Mouse (Mus musculus): ENCODE measurements around the gene Nudt1. TPM values are rescaled to one million over a fixed set of nuclear protein-coding genes. Genes with fewer than 3 reads are reported as not detected.

Gene Nudt1
- polyA plus RNA-seq, 1 experiment from 2014 or later, result 39.6 TPM

GRCm38 (mm10) chr5:140346050-140346449 is 24.6 kb downstream of the Nudt1 start:
- Histone ChIP-seq H3K36me3 (ENCODE audit: control insufficient read depth, insufficient read depth, low read length) (peaks cover 7% of the 10 kb centered on the region), H3K4me1 (ENCODE audit: control insufficient read depth, insufficient read depth, low read length) (no peaks in the 10 kb centered on the region), H3K9me3 (ENCODE audit: control insufficient read depth, low read depth, low read length) (no peaks in the 10 kb centered on the region), H3K27ac (ENCODE audit: low read length) (no peak overlapping the region), H3K27me3 (ENCODE audit: control insufficient read depth, insufficient read depth, low read length) (no peaks in the 10 kb centered on the region), H3K4me3 (ENCODE audit: low read depth, low read length) (no peak overlapping the region), H3K4me2 (replicated peaks; ENCODE audit: low read depth, low read length) (no peak overlapping the region), H3K9ac (replicated peaks; ENCODE audit: low read depth, low read length) (no peak overlapping the region)
- 88% methylated on average over 1 of the region's 1 CpGs for WGBS
- no peak for ATAC-seq (ENCODE audit: insufficient number of reproducible peaks, insufficient read depth, low FRiP score, low read depth)

DNA sequence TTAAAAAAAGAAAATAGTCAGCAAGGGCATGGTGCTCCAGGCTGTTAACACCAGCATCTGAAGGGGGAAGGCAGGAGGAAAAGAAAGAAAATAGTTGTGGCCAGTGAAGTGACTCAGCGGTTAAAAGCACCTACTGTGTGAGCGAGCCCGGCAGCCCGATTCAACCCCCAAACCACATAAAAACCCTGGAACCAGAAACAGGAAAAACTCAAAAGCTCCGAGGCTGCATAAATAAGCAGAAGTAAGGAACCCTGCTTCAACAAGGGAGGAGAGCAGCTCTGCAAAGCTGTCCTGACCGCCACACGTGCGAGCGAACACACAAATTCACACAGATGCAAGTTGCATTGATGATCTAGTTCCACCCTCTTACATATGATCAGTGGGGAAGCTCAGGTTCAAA is 28.4 kb downstream of the Nudt1 start:
- no peak overlapping the region for H3K4me3 ChIP-seq (ENCODE audit: low read depth, low read length)
- peaks cover 24% of the 10 kb centered on the region for H3K36me3 ChIP-seq (ENCODE audit: control insufficient read depth, insufficient read depth, low read length)
- no peak overlapping the region for H3K4me2 ChIP-seq (replicated peaks; ENCODE audit: low read depth, low read length)
- no peak for ATAC-seq (ENCODE audit: insufficient number of reproducible peaks, insufficient read depth, low FRiP score, low read depth)
- H3K4me1 ChIP-seq (ENCODE audit: control insufficient read depth, insufficient read depth, low read length), result no peaks in the 10 kb centered on the region
- H3K27me3 ChIP-seq (ENCODE audit: control insufficient read depth, insufficient read depth, low read length), result no peaks in the 10 kb centered on the region
- 95% methylated on average over 9 of the region's 9 CpGs for WGBS
- no peak overlapping the region for H3K9ac ChIP-seq (replicated peaks; ENCODE audit: low read depth, low read length)
- no peak overlapping the region for H3K27ac ChIP-seq (ENCODE audit: low read length)
- H3K9me3 ChIP-seq (ENCODE audit: control insufficient read depth, low read depth, low read length), result no peaks in the 10 kb centered on the region

DNA sequence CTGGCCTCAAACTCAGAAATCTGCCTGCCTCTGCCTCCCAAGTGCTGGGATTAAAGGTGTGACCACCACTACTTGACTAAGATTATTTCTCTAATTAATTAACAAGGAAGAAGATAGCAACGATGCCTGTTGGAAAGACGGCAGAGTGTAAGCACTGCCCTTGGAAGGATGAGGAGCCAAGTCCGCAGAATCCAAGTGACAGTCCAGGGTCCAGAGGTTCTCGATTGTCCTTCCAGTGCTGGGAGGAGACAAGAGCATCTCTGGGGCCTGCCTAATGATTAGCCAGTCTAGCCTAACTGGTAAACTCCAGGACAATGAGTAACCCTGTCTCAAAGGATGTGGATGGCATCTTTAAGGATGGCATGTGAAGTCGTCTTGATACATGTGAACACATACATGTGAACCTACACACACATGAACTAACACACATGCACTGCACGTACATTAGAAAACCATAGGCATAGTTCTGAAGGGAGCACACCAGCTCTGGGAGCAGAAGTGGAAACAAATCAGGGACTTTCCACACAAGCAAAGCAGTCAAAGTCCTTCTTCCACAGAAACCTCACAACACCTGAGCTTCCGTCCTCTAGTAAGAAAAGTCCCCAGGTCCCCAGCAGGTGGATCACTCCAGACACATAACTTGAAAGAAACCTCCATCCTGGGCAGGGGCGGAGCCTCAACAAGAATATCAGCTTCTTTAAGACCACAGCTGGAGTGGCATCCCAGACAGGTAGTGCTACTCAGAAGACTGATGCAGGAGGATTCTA is 29.5 kb downstream of the Nudt1 start:
- H3K4me1 ChIP-seq (ENCODE audit: control insufficient read depth, insufficient read depth, low read length), result no peaks in the 10 kb centered on the region
- no peak overlapping the region for H3K27ac ChIP-seq (ENCODE audit: low read length)
- H3K36me3 ChIP-seq (ENCODE audit: control insufficient read depth, insufficient read depth, low read length), result peaks cover 19% of the 10 kb centered on the region
- no peak overlapping the region for H3K4me3 ChIP-seq (ENCODE audit: low read depth, low read length)
- no peaks in the 10 kb centered on the region for H3K27me3 ChIP-seq (ENCODE audit: control insufficient read depth, insufficient read depth, low read length)
- 92% methylated on average over 8 of the region's 8 CpGs for WGBS
- H3K4me2 ChIP-seq (replicated peaks; ENCODE audit: low read depth, low read length), result no peak overlapping the region
- no peaks in the 10 kb centered on the region for H3K9me3 ChIP-seq (ENCODE audit: control insufficient read depth, low read depth, low read length)
- no peak overlapping the region for H3K9ac ChIP-seq (replicated peaks; ENCODE audit: low read depth, low read length)
- ATAC-seq (ENCODE audit: insufficient number of reproducible peaks, insufficient read depth, low FRiP score, low read depth), result no peak

DNA sequence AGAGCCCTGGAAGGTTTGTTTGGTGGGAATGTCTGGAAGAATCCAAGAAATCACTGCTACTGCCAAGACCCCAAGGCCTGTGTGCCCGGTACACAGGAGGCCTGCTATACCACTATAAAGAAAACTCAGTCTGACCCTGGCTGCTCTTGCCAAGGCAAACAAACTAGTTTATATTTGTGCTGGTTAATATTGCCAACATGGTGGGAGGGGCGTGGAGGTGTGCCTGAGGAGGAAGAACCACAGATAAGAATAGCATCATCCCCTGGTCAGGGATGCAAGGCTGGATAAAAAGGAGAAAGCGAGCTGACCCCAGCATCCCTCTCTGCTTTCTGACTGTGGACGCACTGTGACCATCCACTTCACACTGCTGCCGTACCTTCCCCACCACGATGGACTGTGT is 30.9 kb downstream of the Nudt1 start:
- Histone ChIP-seq H3K27me3 (ENCODE audit: control insufficient read depth, insufficient read depth, low read length) (no peaks in the 10 kb centered on the region), H3K4me1 (ENCODE audit: control insufficient read depth, insufficient read depth, low read length) (no peaks in the 10 kb centered on the region), H3K4me2 (replicated peaks; ENCODE audit: low read depth, low read length) (no peak overlapping the region), H3K36me3 (ENCODE audit: control insufficient read depth, insufficient read depth, low read length) (peaks cover 19% of the 10 kb centered on the region), H3K4me3 (ENCODE audit: low read depth, low read length) (no peak overlapping the region), H3K27ac (ENCODE audit: low read length) (no peak overlapping the region), H3K9ac (replicated peaks; ENCODE audit: low read depth, low read length) (no peak overlapping the region), H3K9me3 (ENCODE audit: control insufficient read depth, low read depth, low read length) (no peaks in the 10 kb centered on the region)
- no peak for ATAC-seq (ENCODE audit: insufficient number of reproducible peaks, insufficient read depth, low FRiP score, low read depth)
- 99% methylated on average over 6 of the region's 6 CpGs for WGBS

GRCm38 (mm10) chr5:140355934-140356333 is 34.5 kb downstream of the Nudt1 start:
- H3K4me3 ChIP-seq (ENCODE audit: low read depth, low read length), result no peak overlapping the region
- H3K27ac ChIP-seq (ENCODE audit: low read length), result no peak overlapping the region
- ATAC-seq (ENCODE audit: insufficient number of reproducible peaks, insufficient read depth, low FRiP score, low read depth), result no peak
- H3K9me3 ChIP-seq (ENCODE audit: control insufficient read depth, low read depth, low read length), result no peaks in the 10 kb centered on the region
- peaks cover 18% of the 10 kb centered on the region for H3K36me3 ChIP-seq (ENCODE audit: control insufficient read depth, insufficient read depth, low read length)
- no peak overlapping the region for H3K9ac ChIP-seq (replicated peaks; ENCODE audit: low read depth, low read length)
- WGBS, result 86% methylated on average over 11 of the region's 11 CpGs
- H3K4me2 ChIP-seq (replicated peaks; ENCODE audit: low read depth, low read length), result no peak overlapping the region
- H3K27me3 ChIP-seq (ENCODE audit: control insufficient read depth, insufficient read depth, low read length), result no peaks in the 10 kb centered on the region
- no peaks in the 10 kb centered on the region for H3K4me1 ChIP-seq (ENCODE audit: control insufficient read depth, insufficient read depth, low read length)

- no peak overlapping the region for H3K4me2 ChIP-seq (replicated peaks; ENCODE audit: low read depth, low read length)
- no peak for ATAC-seq (ENCODE audit: insufficient number of reproducible peaks, insufficient read depth, low FRiP score, low read depth)
- no peaks in the 10 kb centered on the region for H3K27me3 ChIP-seq (ENCODE audit: control insufficient read depth, insufficient read depth, low read length)
- WGBS, result 90% methylated on average over 3 of the region's 3 CpGs
- H3K27ac ChIP-seq (ENCODE audit: low read length), result no peak overlapping the region
- no peak overlapping the region for H3K4me3 ChIP-seq (ENCODE audit: low read depth, low read length)
- peaks cover 5% of the 10 kb centered on the region for H3K36me3 ChIP-seq (ENCODE audit: control insufficient read depth, insufficient read depth, low read length)
- H3K9ac ChIP-seq (replicated peaks; ENCODE audit: low read depth, low read length), result no peak overlapping the region
- no peaks in the 10 kb centered on the region for H3K4me1 ChIP-seq (ENCODE audit: control insufficient read depth, insufficient read depth, low read length)
- no peaks in the 10 kb centered on the region for H3K9me3 ChIP-seq (ENCODE audit: control insufficient read depth, low read depth, low read length)
Measured at GRCm38 (mm10) chr5:140357466-140357865, 36.0 kb downstream of the Nudt1 start.

DNA sequence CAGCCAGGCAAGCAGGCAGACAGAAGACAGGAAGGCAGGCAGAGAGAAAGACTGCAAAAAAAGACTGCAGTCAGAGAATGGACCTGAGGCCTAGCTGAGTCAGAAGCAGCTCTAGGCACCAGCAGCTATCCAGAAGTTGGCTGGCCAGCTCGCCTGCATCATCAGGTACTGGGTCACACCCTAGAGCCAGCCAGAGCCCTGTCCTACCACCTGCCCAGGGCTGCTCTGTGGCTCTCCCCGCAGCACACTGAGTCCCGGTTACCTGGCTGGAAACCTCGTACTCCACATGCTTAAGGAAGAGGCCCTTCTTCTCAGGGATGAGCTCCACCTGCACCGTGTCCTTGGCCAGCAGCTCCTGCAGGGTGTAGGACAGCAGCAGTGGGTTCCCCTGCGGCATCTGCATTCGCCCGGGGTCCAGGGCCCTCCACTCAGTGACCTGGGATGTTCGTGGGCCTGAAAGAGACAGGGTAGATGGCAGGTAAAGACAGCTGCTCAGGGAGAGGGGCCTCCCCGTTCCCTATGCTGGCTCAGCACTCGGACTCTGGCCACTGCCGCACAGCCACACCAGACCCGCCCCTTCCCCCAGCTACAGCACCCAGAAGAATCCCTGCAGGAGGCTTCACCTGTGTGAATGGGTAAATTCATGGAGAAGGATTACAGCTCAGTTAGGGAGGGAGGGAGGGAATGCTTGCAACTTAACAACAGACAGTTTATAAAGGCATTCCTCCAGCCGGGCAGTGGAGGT is 38.6 kb downstream of the Nudt1 start:
- Histone ChIP-seq H3K27ac (ENCODE audit: low read length) (no peak overlapping the region), H3K4me2 (replicated peaks; ENCODE audit: low read depth, low read length) (no peak overlapping the region), H3K9ac (replicated peaks; ENCODE audit: low read depth, low read length) (no peak overlapping the region), H3K9me3 (ENCODE audit: control insufficient read depth, low read depth, low read length) (no peaks in the 10 kb centered on the region), H3K27me3 (ENCODE audit: control insufficient read depth, insufficient read depth, low read length) (no peaks in the 10 kb centered on the region), H3K4me3 (ENCODE audit: low read depth, low read length) (no peak overlapping the region), H3K4me1 (ENCODE audit: control insufficient read depth, insufficient read depth, low read length) (no peaks in the 10 kb centered on the region), H3K36me3 (ENCODE audit: control insufficient read depth, insufficient read depth, low read length) (no peaks in the 10 kb centered on the region; the same call in 1 of the 2 replicates)
- ATAC-seq (ENCODE audit: insufficient number of reproducible peaks, insufficient read depth, low FRiP score, low read depth), result no peak
- WGBS, result 79% methylated on average over 14 of the region's 14 CpGs

GRCm38 (mm10) chr5:140364415-140364814 is 43.0 kb downstream of the Nudt1 start:
- no peak for ATAC-seq (ENCODE audit: insufficient number of reproducible peaks, insufficient read depth, low FRiP score, low read depth)
- Histone ChIP-seq H3K9ac (replicated peaks; ENCODE audit: low read depth, low read length) (no peak overlapping the region), H3K4me3 (ENCODE audit: low read depth, low read length) (no peak overlapping the region), H3K9me3 (ENCODE audit: control insufficient read depth, low read depth, low read length) (no peaks in the 10 kb centered on the region; the same call in 1 of the 2 replicates), H3K4me2 (replicated peaks; ENCODE audit: low read depth, low read length) (no peak overlapping the region), H3K27me3 (ENCODE audit: control insufficient read depth, insufficient read depth, low read length) (no peaks in the 10 kb centered on the region), H3K27ac (ENCODE audit: low read length) (no peak overlapping the region), H3K36me3 (ENCODE audit: control insufficient read depth, insufficient read depth, low read length) (no peaks in the 10 kb centered on the region), H3K4me1 (ENCODE audit: control insufficient read depth, insufficient read depth, low read length) (no peaks in the 10 kb centered on the region)
- WGBS, result 73% methylated on average over 5 of the region's 5 CpGs

Data from stomach, embryonic 14.5 days (tissue).